Comparison of ENCODE assay signal across 27 mouse cellular contexts in genomic region chr5:53605450-53605849, GRCm38 (mm10).
DNase-seq lines count a peak whose midpoint lies in the region; ATAC-seq lines count a peak whose summit lies in the region.
"Had no signal": no experiment of that assay in that cellular context is flagged by ENCODE, and none has a peak within 500 bp of the region (broad histone marks: within the 10 kb centered on the region; RNA-seq: fewer than 3 reads in every experiment).

No protein-coding gene starts in this region.

- 26% methylated on average over 4 of the region's 4 CpGs for WGBS in liver, embryonic 12.5 days (ENCODE audit: insufficient replicate concordance)
- 92% methylated on average over 4 of the region's 4 CpGs for WGBS in forebrain, embryonic 14.5 days

- peak; percentile 9 for DNase-seq in thymus, postnatal 14 days
- no peak for DNase-seq in thymus, postnatal 4 days
- no peak for DNase-seq in left cerebral cortex, adult 11 months (ENCODE audit: low spot score)
- DNase-seq in forebrain, embryonic 14.5 days (ENCODE audit: low spot score) = no peak
- DNase-seq: adrenal gland, adult 8-10 months; B cell, adult 2 months; cerebellum, postnatal 10 days; embryo, embryonic 11 days; gastrocnemius, postnatal 36 days; kidney, adult 2 months; kidney, postnatal 14 days; lung, postnatal 36 days; right cerebral cortex, adult 18-20 months; thymus, adult 18-20 months had no signal

- H3K9me3 ChIP-seq in liver, embryonic 12.5 days (replicated peaks) = no peaks in the 10 kb centered on the region
- no peaks in the 10 kb centered on the region for H3K9me3 ChIP-seq in forebrain, embryonic 14.5 days (replicated peaks; ENCODE audit: control insufficient read depth, low read length)
- H3K9me3 ChIP-seq: embryonic facial prominence, embryonic 13.5 days; forebrain, embryonic 12.5 days; hindbrain, embryonic 13.5 days; lung, embryonic 15.5 days; midbrain, embryonic 10.5 days; neural tube, embryonic 15.5 days had no signal

- H3K27ac ChIP-seq in liver, embryonic 12.5 days = no peak overlapping the region
- H3K27ac ChIP-seq in forebrain, embryonic 14.5 days (ENCODE audit: low read depth, low read length) = no peak overlapping the region
- H3K27ac ChIP-seq: embryonic facial prominence, embryonic 13.5 days; forebrain, embryonic 12.5 days; hindbrain, embryonic 13.5 days; liver, embryonic 14.5 days; lung, embryonic 15.5 days; midbrain, embryonic 10.5 days; neural tube, embryonic 15.5 days had no signal

- no peaks in the 10 kb centered on the region for H3K36me3 ChIP-seq in liver, embryonic 12.5 days
- H3K36me3 ChIP-seq in forebrain, embryonic 14.5 days (ENCODE audit: control insufficient read depth, insufficient read depth, low read length) = no peaks in the 10 kb centered on the region
- H3K36me3 ChIP-seq: embryonic facial prominence, embryonic 13.5 days; forebrain, embryonic 12.5 days; hindbrain, embryonic 13.5 days; lung, embryonic 15.5 days; neural tube, embryonic 15.5 days had no signal

- H3K4me3 ChIP-seq in liver, embryonic 12.5 days = no peak overlapping the region
- H3K4me3 ChIP-seq in forebrain, embryonic 14.5 days (ENCODE audit: low read depth, low read length) = no peak overlapping the region
- H3K4me3 ChIP-seq: embryonic facial prominence, embryonic 13.5 days; erythroblast, embryonic 14.5 days; forebrain, embryonic 12.5 days; hindbrain, embryonic 13.5 days; lung, embryonic 15.5 days; midbrain, embryonic 10.5 days; neural tube, embryonic 15.5 days had no signal

- no peaks in the 10 kb centered on the region for H3K27me3 ChIP-seq in liver, embryonic 12.5 days (replicated peaks)
- no peaks in the 10 kb centered on the region for H3K27me3 ChIP-seq in forebrain, embryonic 14.5 days (replicated peaks; ENCODE audit: control insufficient read depth, insufficient read depth, low read length)
- H3K27me3 ChIP-seq: embryonic facial prominence, embryonic 13.5 days; forebrain, embryonic 12.5 days; hindbrain, embryonic 13.5 days; lung, embryonic 15.5 days; neural tube, embryonic 15.5 days; Patski had no signal

- H3K9ac ChIP-seq in liver, embryonic 12.5 days = no peak overlapping the region
- H3K9ac ChIP-seq in forebrain, embryonic 14.5 days (ENCODE audit: low read length) = no peak overlapping the region
- H3K9ac ChIP-seq: embryonic facial prominence, embryonic 13.5 days; forebrain, embryonic 12.5 days; hindbrain, embryonic 13.5 days; liver, embryonic 14.5 days; lung, embryonic 15.5 days; neural tube, embryonic 15.5 days had no signal

- H3K4me1 ChIP-seq in liver, embryonic 12.5 days = peaks cover 17% of the 10 kb centered on the region
- no peaks in the 10 kb centered on the region for H3K4me1 ChIP-seq in forebrain, embryonic 14.5 days (ENCODE audit: control insufficient read depth, insufficient read depth, low read length)
- H3K4me1 ChIP-seq: lung, embryonic 15.5 days; midbrain, embryonic 10.5 days had no signal

- peak; percentile 19 for ATAC-seq in activated CD4-positive, CD25-positive, alpha-beta regulatory T cell, adult 4 months
- no peak for ATAC-seq in liver, embryonic 12.5 days
- ATAC-seq in CD4-positive, CD25-positive, alpha-beta regulatory T cell, adult 4 months = no peak
- no peak for ATAC-seq in forebrain, embryonic 14.5 days
- ATAC-seq: midbrain, embryonic 16.5 days; Patski had no signal

- H3K4me2 ChIP-seq in liver, embryonic 12.5 days = peak overlapping the region; percentile 19; the same call in 1 of the 2 replicates
- H3K4me2 ChIP-seq in forebrain, embryonic 14.5 days (ENCODE audit: low read length) = no peak overlapping the region
- H3K4me2 ChIP-seq: embryonic facial prominence, embryonic 13.5 days; forebrain, embryonic 12.5 days; hindbrain, embryonic 13.5 days; lung, embryonic 15.5 days; neural tube, embryonic 15.5 days had no signal
